Mouse (Mus musculus) forebrain, embryonic 14.5 days (tissue): ENCODE measurements at regions not wholly inside any gene's neighbourhood (a gene's known extent, or its start where the extent isn't known, plus 50 kb on each side); places are given as distances from the start of the nearest gene placed in this dataset.
A peak's percentile ranks its signal among the peaks of the same experiment; 100 is the strongest.

ENCODE experiments used
- ATAC-seq: fragments of 200-750 bp; cut with Nextera tagmentation; 2 replicates; pipeline ENCODE4 v1.8.0; 2017; ENCODE audit warnings: mild to moderate bottlenecking, moderate library complexity
- DNase-seq: peaks from one replicate; pipeline ENCODE4 v3.0.0-alpha.2; 2015; ENCODE audit warnings: low spot score
- H3K27ac ChIP-seq: fragments of 300-500 bp; sonication (generic); 2 replicates; pipeline ENCODE4 v1.5.1; 2014; ENCODE audit warnings: low read depth, mild to moderate bottlenecking, control low read depth, low read length, moderate library complexity
- H3K27me3 ChIP-seq: fragments of 300-500 bp; sonication (generic); replicated peaks from 2 replicates; pipeline ENCODE4 v1.6.1; 2014; ENCODE audit warnings: low read length, control low read depth, mixed read lengths; ENCODE audit not compliant: control insufficient read depth, insufficient read depth
- H3K36me3 ChIP-seq: fragments of 300-500 bp; sonication (generic); 2 replicates; pipeline ENCODE4 v1.6.1; 2014; ENCODE audit warnings: low read length, control low read depth; ENCODE audit not compliant: control insufficient read depth, insufficient read depth
- H3K4me1 ChIP-seq: fragments of 300-500 bp; sonication (generic); 2 replicates; pipeline ENCODE4 v1.6.1; 2014; ENCODE audit warnings: antibody characterized with exemption, low read length, control low read depth; ENCODE audit not compliant: control insufficient read depth, insufficient read depth
- H3K4me2 ChIP-seq: fragments of 300-500 bp; sonication (generic); 2 replicates; pipeline ENCODE4 v1.6.1; 2014; ENCODE audit warnings: mild to moderate bottlenecking, control low read depth, low read length
- H3K4me3 ChIP-seq: fragments of 300-500 bp; sonication (generic); 2 replicates; pipeline ENCODE4 v1.5.1; 2014; ENCODE audit warnings: low read depth, low read length, control low read depth
- H3K9ac ChIP-seq: fragments of 300-500 bp; sonication (generic); 2 replicates; pipeline ENCODE4 v1.6.1; 2014; ENCODE audit warnings: mild to moderate bottlenecking, low read length, control low read depth, moderate library complexity
- H3K9me3 ChIP-seq: fragments of 300-500 bp; sonication (generic); replicated peaks from 2 replicates; pipeline ENCODE4 v1.6.1; 2016; ENCODE audit warnings: low read length, control low read depth, mixed read lengths; ENCODE audit not compliant: control insufficient read depth
- WGBS: fragments of 180-500 bp; shearing (Covaris S2); extraction: QIAGEN DNeasy Blood & Tissue Kit; methylation state at CpG from one replicate; pipeline ENCODE4 v1.1.7; 2014; 5-methylcytosine and 5-hydroxymethylcytosine counted together

DNA sequence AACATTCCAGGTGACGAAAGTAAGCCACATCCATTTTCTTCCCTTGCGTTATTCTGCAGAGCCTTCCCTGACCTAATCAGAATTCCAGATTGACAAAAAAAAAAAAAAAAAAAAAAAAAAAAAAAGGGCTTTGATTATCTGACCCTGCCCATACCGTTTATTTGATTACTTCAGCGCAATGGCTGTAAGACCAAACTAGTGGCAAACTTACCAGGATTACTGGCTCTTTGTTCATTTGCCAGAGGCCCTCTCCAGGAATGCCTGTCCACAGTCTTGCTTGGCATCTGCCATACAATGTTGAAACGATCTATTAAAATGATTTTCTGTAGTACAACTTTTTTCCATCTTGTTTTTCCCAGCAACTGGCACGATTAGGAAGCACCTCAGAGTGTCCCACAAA, 569.4 kb upstream of the Nox3 start:
- peak; percentile 30 for DNase-seq
- ATAC-seq, result no peak

DNA sequence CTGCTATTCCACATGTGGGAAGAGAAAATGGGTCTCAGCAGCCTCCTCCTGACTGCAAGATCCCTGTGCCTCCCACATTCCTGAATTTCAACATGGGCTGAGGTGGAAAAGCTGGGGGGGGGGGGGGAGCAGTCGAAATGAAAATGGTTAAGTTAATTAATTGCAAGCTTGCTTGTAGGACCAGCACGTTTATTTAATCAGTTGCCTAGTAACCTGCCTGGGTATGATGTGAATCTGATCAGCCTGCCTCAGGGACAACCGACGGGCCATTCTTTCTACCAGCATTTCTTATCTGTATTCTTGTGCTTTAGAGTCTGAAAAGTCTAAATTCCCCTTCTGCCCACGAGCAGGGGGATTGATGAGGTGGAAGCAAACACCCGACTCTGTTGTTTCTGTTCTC, 569.9 kb upstream of the Nox3 start:
- H3K4me2 ChIP-seq, result no peak overlapping the region
- no peak overlapping the region for H3K9ac ChIP-seq
- DNase-seq, result peak; percentile 51
- WGBS, result 3% methylated on average over 6 of the region's 6 CpGs
- no peaks in the 10 kb centered on the region for H3K27me3 ChIP-seq
- H3K27ac ChIP-seq, result no peak overlapping the region
- peaks cover 14% of the 10 kb centered on the region for H3K4me1 ChIP-seq
- ATAC-seq, result no peak
- no peaks in the 10 kb centered on the region for H3K9me3 ChIP-seq
- no peak overlapping the region for H3K4me3 ChIP-seq
- H3K36me3 ChIP-seq, result no peaks in the 10 kb centered on the region

More for the DNA sequence above, 569.4 kb upstream of the Nox3 start:
- WGBS, result 42% methylated on average over 6 of the region's 6 CpGs
- H3K9me3 ChIP-seq, result no peaks in the 10 kb centered on the region
- no peak overlapping the region for H3K27ac ChIP-seq
- H3K4me3 ChIP-seq, result no peak overlapping the region
- no peaks in the 10 kb centered on the region for H3K36me3 ChIP-seq
- H3K27me3 ChIP-seq, result no peaks in the 10 kb centered on the region
- peaks cover 14% of the 10 kb centered on the region for H3K4me1 ChIP-seq
- H3K4me2 ChIP-seq, result no peak overlapping the region
- H3K9ac ChIP-seq, result no peak overlapping the region

DNA sequence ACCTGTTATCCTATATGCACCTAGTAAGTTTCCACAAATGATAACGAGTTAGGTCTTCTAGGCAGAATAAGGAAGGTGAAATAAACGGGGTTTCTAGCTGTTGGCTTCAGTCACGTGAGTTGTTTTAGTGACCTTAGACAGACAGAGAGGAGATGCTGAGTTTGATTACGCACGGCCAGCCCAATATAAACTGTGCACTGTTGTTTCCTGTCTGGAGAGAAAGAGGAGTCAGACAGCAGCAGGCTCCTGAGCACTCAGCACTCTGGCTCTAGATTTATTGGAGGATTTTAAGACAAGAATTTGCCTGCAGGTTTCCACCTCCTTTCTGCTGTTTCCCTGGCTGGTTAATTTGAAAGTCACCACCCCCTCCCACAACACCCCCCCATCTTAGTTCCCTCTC, 570.4 kb upstream of the Nox3 start:
- no peak overlapping the region for H3K27ac ChIP-seq
- ATAC-seq (no peak), DNase-seq (no peak)
- H3K4me2 ChIP-seq, result no peak overlapping the region
- no peaks in the 10 kb centered on the region for H3K27me3 ChIP-seq
- 35% methylated on average over 5 of the region's 5 CpGs for WGBS
- no peak overlapping the region for H3K4me3 ChIP-seq
- peaks cover 14% of the 10 kb centered on the region for H3K4me1 ChIP-seq
- no peak overlapping the region for H3K9ac ChIP-seq
- no peaks in the 10 kb centered on the region for H3K36me3 ChIP-seq
- H3K9me3 ChIP-seq, result no peaks in the 10 kb centered on the region

DNA sequence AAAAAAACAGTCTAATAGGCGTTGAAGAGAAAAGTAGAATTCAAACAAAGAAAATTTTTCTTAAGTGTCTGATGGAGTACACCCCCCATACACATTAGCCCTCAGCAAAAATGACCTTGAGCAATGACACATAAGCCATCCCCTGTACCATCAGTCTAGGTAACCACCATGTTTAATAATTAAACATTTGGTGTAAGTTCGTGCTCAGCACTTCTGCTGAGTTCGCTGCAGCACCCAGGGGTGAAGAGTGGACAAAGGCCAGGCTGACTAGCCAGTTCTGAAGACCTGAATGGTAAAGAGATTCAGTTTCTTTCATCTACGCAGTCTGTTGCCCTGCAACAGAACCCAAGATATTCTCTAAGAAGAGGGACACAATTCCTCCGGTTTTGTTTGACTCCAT, 572.3 kb upstream of the Nox3 start:
- WGBS, result 75% methylated on average over 5 of the region's 5 CpGs

DNA sequence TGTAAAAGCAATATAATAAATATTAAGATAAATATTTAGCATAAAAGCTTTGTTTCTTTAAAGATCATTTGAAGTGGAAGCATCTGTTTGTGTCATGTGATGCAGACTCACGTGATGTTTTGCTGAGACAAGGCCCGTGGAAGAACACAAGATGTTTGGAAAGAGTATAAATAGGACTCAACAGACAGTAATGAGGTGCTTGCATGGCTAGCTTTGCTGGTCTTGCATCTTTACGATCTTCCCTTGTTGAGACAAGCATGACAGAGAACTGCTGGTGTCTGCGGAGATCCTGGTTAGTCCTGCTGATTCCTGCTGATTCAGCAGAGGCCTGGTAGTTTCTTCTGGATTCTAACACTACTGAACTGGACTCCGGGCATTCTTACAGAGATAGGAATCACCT, 576.4 kb upstream of the Nox3 start:
- no peak overlapping the region for H3K27ac ChIP-seq
- H3K4me1 ChIP-seq, result no peaks in the 10 kb centered on the region
- DNase-seq, result no peak
- no peak for ATAC-seq
- H3K9me3 ChIP-seq, result no peaks in the 10 kb centered on the region
- no peak overlapping the region for H3K4me2 ChIP-seq
- 81% methylated on average over 5 of the region's 5 CpGs for WGBS
- H3K4me3 ChIP-seq, result no peak overlapping the region
- no peaks in the 10 kb centered on the region for H3K27me3 ChIP-seq
- no peak overlapping the region for H3K9ac ChIP-seq
- H3K36me3 ChIP-seq, result no peaks in the 10 kb centered on the region

More for the DNA sequence above, 572.3 kb upstream of the Nox3 start:
- H3K27me3 ChIP-seq, result no peaks in the 10 kb centered on the region
- peaks cover 14% of the 10 kb centered on the region for H3K4me1 ChIP-seq
- DNase-seq, result no peak
- no peak overlapping the region for H3K4me2 ChIP-seq
- no peak overlapping the region for H3K27ac ChIP-seq
- H3K36me3 ChIP-seq, result no peaks in the 10 kb centered on the region
- no peaks in the 10 kb centered on the region for H3K9me3 ChIP-seq
- H3K4me3 ChIP-seq, result no peak overlapping the region
- ATAC-seq, result no peak
- no peak overlapping the region for H3K9ac ChIP-seq

DNA sequence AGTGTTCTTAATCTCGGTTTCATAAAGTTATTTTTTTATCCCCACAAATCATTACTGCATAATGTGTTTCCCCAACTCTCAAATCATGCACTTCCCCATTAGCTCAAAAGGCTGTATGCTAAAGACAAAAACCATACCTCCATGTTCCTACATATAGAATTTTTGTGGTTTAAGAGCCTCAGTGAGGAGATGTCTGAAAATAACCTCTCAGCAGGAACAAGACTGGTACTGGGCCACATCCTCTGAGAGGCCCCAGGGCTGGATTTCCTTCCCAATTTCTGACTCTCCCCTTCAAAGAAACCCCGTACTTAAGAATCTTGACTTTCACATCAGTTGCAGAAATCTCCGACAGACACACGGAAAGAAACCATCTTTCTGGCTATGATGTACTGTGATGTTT, 580.7 kb upstream of the Nox3 start:
- Histone ChIP-seq H3K27me3 (no peaks in the 10 kb centered on the region), H3K4me1 (no peaks in the 10 kb centered on the region), H3K9ac (no peak overlapping the region), H3K4me3 (no peak overlapping the region), H3K4me2 (no peak overlapping the region), H3K27ac (no peak overlapping the region), H3K36me3 (no peaks in the 10 kb centered on the region), H3K9me3 (no peaks in the 10 kb centered on the region)
- DNase-seq (no peak), ATAC-seq (no peak)
- 84% methylated on average over 4 of the region's 4 CpGs for WGBS

DNA sequence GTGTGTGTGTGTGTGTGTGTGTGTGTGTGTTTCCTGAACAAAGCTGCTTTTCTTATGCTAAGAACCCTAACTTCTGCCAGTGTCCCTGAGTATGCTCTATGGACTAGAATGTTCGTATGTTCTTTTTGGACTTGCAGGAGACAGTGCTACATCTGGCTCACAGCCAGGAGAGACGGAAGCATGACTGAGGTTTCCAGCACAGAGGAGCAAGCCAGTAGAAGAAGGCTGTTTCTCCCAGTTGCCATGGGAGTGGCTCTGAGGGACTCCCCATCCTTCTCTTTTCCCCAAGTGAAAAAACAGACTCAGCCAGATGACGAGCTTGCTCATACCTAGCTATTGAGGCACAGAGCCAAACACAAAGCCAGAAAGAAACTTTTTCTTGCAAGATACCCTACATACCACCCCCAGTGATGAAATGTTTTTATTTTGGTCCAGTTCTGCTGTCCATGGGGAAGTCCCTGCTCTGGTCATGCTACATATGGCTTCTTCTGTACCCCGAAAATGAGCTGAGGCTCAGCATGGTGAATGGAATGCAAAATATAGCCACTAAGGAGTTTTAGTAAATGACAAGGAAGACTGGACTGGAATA, 582.3 kb upstream of the Nox3 start:
- 58% methylated on average over 4 of the region's 4 CpGs for WGBS
- H3K27ac ChIP-seq, result no peak overlapping the region
- no peaks in the 10 kb centered on the region for H3K9me3 ChIP-seq
- H3K36me3 ChIP-seq, result no peaks in the 10 kb centered on the region
- H3K9ac ChIP-seq, result no peak overlapping the region
- no peaks in the 10 kb centered on the region for H3K4me1 ChIP-seq
- no peak for ATAC-seq
- DNase-seq, result no peak
- no peak overlapping the region for H3K4me3 ChIP-seq
- H3K27me3 ChIP-seq, result no peaks in the 10 kb centered on the region
- no peak overlapping the region for H3K4me2 ChIP-seq

DNA sequence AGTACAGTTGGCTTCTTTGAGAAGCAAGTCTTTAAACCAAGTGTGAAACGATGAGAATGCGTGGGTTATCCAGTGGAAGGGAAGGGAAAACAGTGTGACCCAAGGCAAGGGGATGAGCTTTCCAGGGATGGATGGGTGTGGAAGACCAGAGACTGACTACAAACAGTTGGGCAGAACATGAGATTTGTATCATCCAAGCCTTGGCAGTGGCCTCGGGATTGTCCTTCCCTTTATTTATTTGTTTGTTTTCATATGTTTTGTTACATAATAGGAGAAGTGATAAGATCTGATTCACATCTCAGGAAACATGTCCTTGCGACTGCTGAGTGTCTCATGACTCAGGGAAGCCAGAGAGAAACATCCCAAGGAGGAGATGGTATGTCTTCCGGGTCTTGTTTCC, 585.4 kb upstream of the Nox3 start:
- H3K27ac ChIP-seq, result no peak overlapping the region
- H3K4me2 ChIP-seq, result no peak overlapping the region
- DNase-seq, result no peak
- WGBS, result 91% methylated on average over 5 of the region's 5 CpGs
- no peaks in the 10 kb centered on the region for H3K9me3 ChIP-seq
- ATAC-seq, result no peak
- H3K9ac ChIP-seq, result no peak overlapping the region
- H3K4me1 ChIP-seq, result no peaks in the 10 kb centered on the region
- no peaks in the 10 kb centered on the region for H3K36me3 ChIP-seq
- H3K27me3 ChIP-seq, result no peaks in the 10 kb centered on the region
- H3K4me3 ChIP-seq, result no peak overlapping the region

DNA sequence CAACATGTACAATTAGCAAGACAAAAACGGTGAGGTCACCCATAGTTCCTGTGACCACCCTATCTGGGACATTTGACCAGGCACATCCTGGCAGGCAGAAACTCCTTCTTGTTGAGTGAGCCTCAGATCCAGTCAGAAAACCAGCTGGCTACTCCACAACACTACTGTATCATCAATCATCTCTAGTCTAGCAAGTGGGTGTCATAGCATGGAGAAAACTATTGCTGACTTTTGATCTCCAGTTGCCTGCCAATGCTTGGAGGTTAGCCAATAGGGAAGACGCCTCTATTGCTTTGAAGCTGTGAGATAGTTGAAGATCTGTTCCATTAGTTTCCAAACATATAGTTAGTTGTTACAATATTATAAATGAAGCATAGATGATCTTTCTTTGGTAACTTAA, 595.4 kb upstream of the Nox3 start:
- Histone ChIP-seq H3K9me3 (no peaks in the 10 kb centered on the region), H3K9ac (no peak overlapping the region), H3K4me2 (no peak overlapping the region), H3K27me3 (no peaks in the 10 kb centered on the region), H3K36me3 (no peaks in the 10 kb centered on the region), H3K4me1 (no peaks in the 10 kb centered on the region), H3K27ac (no peak overlapping the region), H3K4me3 (no peak overlapping the region)
- ATAC-seq (no peak), DNase-seq (no peak)
- 82% methylated on average over 2 of the region's 2 CpGs for WGBS
